Mouse (Mus musculus): Measurements from ENCODE around the gene Miga2.

DNA sequence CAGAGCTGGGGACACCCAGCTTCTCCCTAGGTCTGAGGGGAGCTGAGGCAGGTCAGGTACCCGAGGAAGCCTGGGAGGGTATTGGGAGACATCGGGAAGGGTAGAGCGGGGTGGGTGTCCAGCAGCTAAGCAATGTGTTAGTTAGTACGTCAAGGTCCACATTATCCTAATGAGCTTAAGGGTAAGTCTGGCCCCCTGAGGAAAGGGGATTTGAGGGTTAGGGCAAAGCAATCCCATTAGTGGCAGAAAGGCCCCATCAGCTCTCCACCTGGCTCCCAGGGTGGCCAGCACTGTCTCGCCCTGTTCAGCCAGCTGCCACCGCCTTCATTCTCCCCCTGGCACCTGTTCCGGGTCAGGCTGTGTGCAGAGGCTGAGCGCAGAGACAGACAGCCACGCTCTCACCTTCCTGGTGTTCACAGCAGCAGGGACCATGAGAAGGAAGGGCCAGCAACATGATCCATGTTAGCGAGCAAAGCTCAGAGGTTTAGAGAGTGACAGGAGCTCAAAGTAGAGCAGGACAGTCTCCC, 34.0 kb downstream of the Miga2 start:
- TF ChIP-seq CTCF (IDR thresholded peaks at IDR 0.05) = no peak
- no peak for TF ChIP-seq POLR2A (IDR thresholded peaks at IDR 0.05; ENCODE audit: insufficient read depth, low read depth, low read length)
- TF ChIP-seq EP300 (IDR thresholded peaks at IDR 0.05; ENCODE audit: insufficient read depth, low read depth, low read length) = no peak

Measured in heart, adult 2 months (tissue).